Comparison of ENCODE assay signal across 32 mouse cellular contexts in genomic region chr5:134500681-134501080, GRCm38 (mm10). TPM values are rescaled to one million over a fixed set of nuclear protein-coding genes. Genes with fewer than 3 reads are reported as not detected.
"Had no signal": no experiment of that assay in that cellular context is flagged by ENCODE, and none has a peak within 500 bp of the region (broad histone marks: within the 10 kb centered on the region; RNA-seq: fewer than 3 reads in every experiment).

No protein-coding gene starts in this region.

- H3K4me2 ChIP-seq: limb, embryonic 12.5 days; limb, embryonic 13.5 days; limb, embryonic 15.5 days; liver, embryonic 11.5 days; liver, embryonic 12.5 days; liver, embryonic 13.5 days; liver, embryonic 15.5 days; lung, embryonic 14.5 days; lung, embryonic 15.5 days; midbrain, embryonic 12.5 days; midbrain, embryonic 13.5 days; midbrain, embryonic 15.5 days; neural tube, embryonic 12.5 days; neural tube, embryonic 13.5 days had no signal

- ATAC-seq: liver, embryonic 12.5 days; liver, postnatal 0 days; midbrain, embryonic 13.5 days; midbrain, embryonic 15.5 days; midbrain, embryonic 16.5 days had no signal

- H3K4me1 ChIP-seq: limb, embryonic 10.5 days; limb, embryonic 12.5 days; limb, embryonic 13.5 days; limb, embryonic 15.5 days; liver, embryonic 12.5 days; liver, embryonic 13.5 days; liver, embryonic 15.5 days; lung, embryonic 15.5 days; midbrain, embryonic 10.5 days; midbrain, embryonic 12.5 days; midbrain, embryonic 13.5 days; midbrain, embryonic 15.5 days had no signal

- H3K36me3 ChIP-seq: liver, embryonic 15.5 days had no signal

- H3K27ac ChIP-seq: limb, embryonic 10.5 days; limb, embryonic 12.5 days; limb, embryonic 13.5 days; limb, embryonic 15.5 days; liver, embryonic 12.5 days; liver, embryonic 13.5 days; liver, embryonic 14.5 days; liver, embryonic 15.5 days; lung, embryonic 15.5 days; macrophage; midbrain, embryonic 10.5 days; midbrain, embryonic 12.5 days; midbrain, embryonic 13.5 days; midbrain, embryonic 15.5 days; neural tube, embryonic 12.5 days; neural tube, embryonic 13.5 days had no signal

- H3K4me3 ChIP-seq: limb, embryonic 10.5 days; limb, embryonic 12.5 days; limb, embryonic 13.5 days; limb, embryonic 15.5 days; liver, embryonic 12.5 days; liver, embryonic 13.5 days; liver, embryonic 15.5 days; lung, embryonic 15.5 days; megakaryocyte, embryonic 14.5 days; midbrain, embryonic 10.5 days; midbrain, embryonic 12.5 days; midbrain, embryonic 13.5 days; midbrain, embryonic 15.5 days; myocyte; neural tube, embryonic 12.5 days; neural tube, embryonic 13.5 days had no signal

- H3K9me3 ChIP-seq: limb, embryonic 10.5 days; limb, embryonic 12.5 days; limb, embryonic 13.5 days; limb, embryonic 15.5 days; liver, embryonic 12.5 days; liver, embryonic 13.5 days; liver, embryonic 15.5 days; lung, embryonic 15.5 days; megakaryocyte, embryonic 14.5 days; midbrain, embryonic 12.5 days; midbrain, embryonic 13.5 days; midbrain, embryonic 15.5 days; neural tube, embryonic 12.5 days; neural tube, embryonic 13.5 days had no signal

- H3K9ac ChIP-seq: limb, embryonic 12.5 days; limb, embryonic 13.5 days; limb, embryonic 15.5 days; liver, embryonic 12.5 days; liver, embryonic 13.5 days; liver, embryonic 14.5 days; liver, embryonic 15.5 days; liver, postnatal 0 days; lung, embryonic 14.5 days; lung, embryonic 15.5 days; midbrain, embryonic 12.5 days; midbrain, embryonic 13.5 days; midbrain, embryonic 15.5 days; neural tube, embryonic 12.5 days; neural tube, embryonic 13.5 days had no signal

- H3K27me3 ChIP-seq: limb, embryonic 12.5 days; limb, embryonic 13.5 days; limb, embryonic 15.5 days; liver, embryonic 12.5 days; liver, embryonic 13.5 days; liver, embryonic 15.5 days; lung, embryonic 15.5 days; midbrain, embryonic 12.5 days; midbrain, embryonic 13.5 days; midbrain, embryonic 15.5 days; neural tube, embryonic 12.5 days; neural tube, embryonic 13.5 days had no signal

RNA-seq across cellular contexts. Expression of gene Syna, which starts 59.3 kb away (rescaled TPM):
- total RNA-seq: left cerebral cortex, postnatal 4 days; liver, adult 2 months; megakaryocyte progenitor cell, adult 5-6 weeks; megakaryocyte, adult 5-6 weeks; megakaryocyte-erythroid progenitor cell, adult 5-6 weeks; midbrain, postnatal 0 days; monocyte, adult 5-6 weeks had no signal
- polyA plus RNA-seq: limb, embryonic 11.5 days; limb, embryonic 12.5 days; liver, adult 2 months; liver, embryonic 11.5 days; liver, embryonic 12.5 days; liver, embryonic 13.5 days; liver, embryonic 14.5 days; liver, embryonic 15.5 days; liver, embryonic 16.5 days; liver, postnatal 0 days; lung, embryonic 14.5 days; macrophage; neural tube, embryonic 11.5 days had no signal
